Mouse (Mus musculus) neural tube, embryonic 10.5 days (tissue): ENCODE results near the gene Wbp2.
"Not testable (repeated sequence)": the region's sequence is repeated elsewhere in the genome, so short reads cannot be mapped to it uniquely, and the experiment has no call there.

Experiments used
- DNase-seq: peaks from one replicate; pipeline ENCODE4 v3.0.0-alpha.2; 2017; ENCODE audit warnings: low spot score; ENCODE audit errors: extremely low spot score

Wbp2 gene

GRCm38 (mm10) chr11:116086258-116087193, at the start of gene Wbp2:
Wbp2 (minus strand) TSS chr11:116086995.
- DNase-seq, result peak; percentile 97

- DNase-seq, result no peak
Observed at GRCm38 (mm10) chr11:116134171-116134570, 47.4 kb upstream of the Wbp2 start.

GRCm38 (mm10) chr11:116133497-116133896, 46.7 kb upstream of the Wbp2 start:
- DNase-seq, result no peak

- DNase-seq, result no peak
Observed at GRCm38 (mm10) chr11:116132366-116133333, 45.9 kb upstream of the Wbp2 start.

GRCm38 (mm10) chr11:116131349-116132170, 44.8 kb upstream of the Wbp2 start:
- no peak for DNase-seq

- peak; percentile 86 for DNase-seq
Observed at GRCm38 (mm10) chr11:116130488-116131205, 43.9 kb upstream of the Wbp2 start, which contains the start of gene Trim65. Trim65 (minus strand) TSS chr11:116131128.

- DNase-seq, result no peak
Observed at GRCm38 (mm10) chr11:116129993-116130487, 43.2 kb upstream of the Wbp2 start.

GRCm38 (mm10) chr11:116129091-116129790, 42.4 kb upstream of the Wbp2 start:
- no peak for DNase-seq

GRCm38 (mm10) chr11:116127986-116128385, 41.2 kb upstream of the Wbp2 start:
- DNase-seq, result no peak

GRCm38 (mm10) chr11:116127156-116127980, 40.6 kb upstream of the Wbp2 start, which contains the start of gene Trim47:
Trim47 (minus strand) TSS chr11:116127210.
- peak; percentile 62 for DNase-seq

GRCm38 (mm10) chr11:116126261-116126660, 39.5 kb upstream of the Wbp2 start:
- DNase-seq, result no peak

GRCm38 (mm10) chr11:116121731-116122245, 35.0 kb upstream of the Wbp2 start:
- DNase-seq, result not testable (repeated sequence)

GRCm38 (mm10) chr11:116117819-116118218, 31.0 kb upstream of the Wbp2 start:
- no peak for DNase-seq

- DNase-seq, result no peak
Observed at GRCm38 (mm10) chr11:116117241-116117640, 30.4 kb upstream of the Wbp2 start.

GRCm38 (mm10) chr11:116111611-116112203, 24.9 kb upstream of the Wbp2 start:
- DNase-seq, result no peak

GRCm38 (mm10) chr11:116111067-116111466, 24.3 kb upstream of the Wbp2 start:
- no peak for DNase-seq

- no peak for DNase-seq
Observed at GRCm38 (mm10) chr11:116110540-116110939, 23.7 kb upstream of the Wbp2 start.

GRCm38 (mm10) chr11:116110131-116110530, 23.3 kb upstream of the Wbp2 start:
- no peak for DNase-seq
